Mouse (Mus musculus): ENCODE measurements around the gene Dgkd. TPM values are rescaled to one million over a fixed set of nuclear protein-coding genes. Genes with fewer than 3 reads are reported as not detected.
A peak's percentile ranks its signal among the peaks of the same experiment; 100 is the strongest.

Gene Dgkd
- polyA plus RNA-seq, 1 experiment from 2014 or later, result 8.7 TPM

GRCm38 (mm10) chr1:87902186-87902585, 49.1 kb downstream of the Dgkd start:
- H3K27ac ChIP-seq (replicated peaks), result no peak overlapping the region
- H3K9me3 ChIP-seq (ENCODE audit: control insufficient read depth, low read length), result no peaks in the 10 kb centered on the region
- TF ChIP-seq CTCF (IDR thresholded peaks at IDR 0.05; ENCODE audit: low read depth), result no peak
- TF ChIP-seq EP300 (optimal IDR thresholded peaks at IDR 0.05), result no peak
- no peak overlapping the region for H3K4me2 ChIP-seq (replicated peaks; ENCODE audit: low read depth)
- ATAC-seq (ENCODE audit: low FRiP score, low TSS enrichment), result no peak
- no peaks in the 10 kb centered on the region; the same call in 1 of the 2 replicates for H3K36me3 ChIP-seq (ENCODE audit: control insufficient read depth, insufficient read depth, low read length)
- no peaks in the 10 kb centered on the region for H3K27me3 ChIP-seq (ENCODE audit: control insufficient read depth, insufficient read depth, low read length)
- DNase-seq (ENCODE audit: low spot score), result no peak
- no peak overlapping the region for H3K9ac ChIP-seq (ENCODE audit: low read length)
- no peak overlapping the region for H3K4me3 ChIP-seq (ENCODE audit: low read depth, low read length)
- H3K4me1 ChIP-seq (replicated peaks; ENCODE audit: control insufficient read depth, insufficient read depth), result no peaks in the 10 kb centered on the region

DNA sequence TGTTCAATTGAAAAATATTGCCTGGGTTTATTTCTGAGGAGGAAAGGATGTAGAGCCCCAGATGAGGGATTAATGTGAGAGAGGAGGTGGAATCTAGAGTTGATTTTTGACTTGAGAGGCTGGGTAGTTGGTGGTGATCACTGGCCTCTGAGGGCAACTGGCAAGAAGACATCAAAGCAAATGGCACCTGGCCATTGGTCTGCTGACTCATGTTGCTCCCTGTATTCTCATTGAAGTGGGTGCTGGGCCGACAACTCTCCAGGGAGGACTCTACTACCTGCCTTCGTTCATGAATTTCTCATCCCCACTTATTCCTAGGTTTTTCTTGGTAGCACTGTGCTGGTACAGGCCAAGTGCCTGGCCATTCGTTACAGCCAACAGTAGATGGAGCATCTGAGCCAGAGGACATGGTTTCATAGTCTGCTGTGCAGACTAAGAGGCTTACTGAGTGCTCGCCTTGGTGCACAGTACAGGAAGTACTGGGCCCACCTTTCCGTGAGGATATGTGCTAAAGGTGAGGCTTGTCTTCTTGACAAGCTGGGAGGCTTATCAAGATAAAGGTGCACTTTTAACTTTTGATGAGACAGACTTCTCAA, 53.4 kb downstream of the Dgkd start:
- no peaks in the 10 kb centered on the region for H3K27me3 ChIP-seq (ENCODE audit: control insufficient read depth, insufficient read depth, low read length)
- H3K9me3 ChIP-seq (ENCODE audit: control insufficient read depth, low read length), result no peaks in the 10 kb centered on the region
- no peaks in the 10 kb centered on the region for H3K4me1 ChIP-seq (replicated peaks; ENCODE audit: control insufficient read depth, insufficient read depth)
- H3K27ac ChIP-seq (replicated peaks), result no peak overlapping the region
- WGBS, result 72% methylated on average over 5 of the region's 5 CpGs
- TF ChIP-seq CTCF (IDR thresholded peaks at IDR 0.05; ENCODE audit: low read depth), result peak; percentile 56
- no peak for TF ChIP-seq EP300 (optimal IDR thresholded peaks at IDR 0.05)
- H3K4me2 ChIP-seq (replicated peaks; ENCODE audit: low read depth), result no peak overlapping the region
- DNase-seq (ENCODE audit: low spot score) (no peak), ATAC-seq (ENCODE audit: low FRiP score, low TSS enrichment) (peak; percentile 84)
- H3K9ac ChIP-seq (ENCODE audit: low read length), result no peak overlapping the region
- H3K4me3 ChIP-seq (ENCODE audit: low read depth, low read length), result no peak overlapping the region
- H3K36me3 ChIP-seq (ENCODE audit: control insufficient read depth, insufficient read depth, low read length), result no peaks in the 10 kb centered on the region

- Histone ChIP-seq H3K4me2 (replicated peaks; ENCODE audit: low read depth) (no peak overlapping the region), H3K9me3 (ENCODE audit: control insufficient read depth, low read length) (no peaks in the 10 kb centered on the region), H3K4me1 (replicated peaks; ENCODE audit: control insufficient read depth, insufficient read depth) (0 out of 2 replicates have a peak, but pooled peaks cover 3% of the 10 kb centered on the region), H3K36me3 (ENCODE audit: control insufficient read depth, insufficient read depth, low read length) (no peaks in the 10 kb centered on the region), H3K9ac (ENCODE audit: low read length) (no peak overlapping the region), H3K4me3 (ENCODE audit: low read depth, low read length) (no peak overlapping the region), H3K27me3 (ENCODE audit: control insufficient read depth, insufficient read depth, low read length) (no peaks in the 10 kb centered on the region), H3K27ac (replicated peaks) (no peak overlapping the region)
- no peak for TF ChIP-seq CTCF (IDR thresholded peaks at IDR 0.05; ENCODE audit: low read depth)
- TF ChIP-seq EP300 (optimal IDR thresholded peaks at IDR 0.05), result no peak
- no peak for DNase-seq (ENCODE audit: low spot score)
- no peak for ATAC-seq (ENCODE audit: low FRiP score, low TSS enrichment)
- WGBS, result 87% methylated on average over 2 of the region's 2 CpGs
Measured at GRCm38 (mm10) chr1:87908006-87908405, 54.9 kb downstream of the Dgkd start.

DNA sequence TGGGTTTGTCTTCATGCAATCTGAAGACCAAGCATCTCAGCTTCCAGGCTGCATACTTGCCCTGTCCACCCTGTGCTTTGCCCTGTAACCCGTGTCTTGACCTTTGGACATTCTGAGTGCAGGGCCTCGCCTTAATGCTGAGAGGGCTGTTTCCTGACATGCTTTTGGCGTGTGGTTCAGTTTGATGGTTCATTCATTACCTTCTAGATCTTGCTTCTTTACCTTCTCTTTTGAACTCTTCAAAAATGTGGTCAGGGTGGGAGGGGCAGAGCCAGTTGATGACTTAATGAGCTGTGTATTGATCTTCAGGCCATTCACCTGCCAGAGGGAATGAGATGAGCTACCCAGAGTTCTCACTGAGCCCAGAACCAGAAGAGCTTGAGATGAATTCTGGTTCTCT, 55.6 kb downstream of the Dgkd start:
- Histone ChIP-seq H3K4me3 (ENCODE audit: low read depth, low read length) (no peak overlapping the region), H3K27ac (replicated peaks) (no peak overlapping the region), H3K4me1 (replicated peaks; ENCODE audit: control insufficient read depth, insufficient read depth) (0 out of 2 replicates have a peak, but pooled peaks cover 3% of the 10 kb centered on the region), H3K27me3 (ENCODE audit: control insufficient read depth, insufficient read depth, low read length) (no peaks in the 10 kb centered on the region), H3K9ac (ENCODE audit: low read length) (no peak overlapping the region), H3K9me3 (ENCODE audit: control insufficient read depth, low read length) (no peaks in the 10 kb centered on the region), H3K36me3 (ENCODE audit: control insufficient read depth, insufficient read depth, low read length) (no peaks in the 10 kb centered on the region), H3K4me2 (replicated peaks; ENCODE audit: low read depth) (no peak overlapping the region)
- TF ChIP-seq CTCF (IDR thresholded peaks at IDR 0.05; ENCODE audit: low read depth) (no peak), EP300 (optimal IDR thresholded peaks at IDR 0.05) (no peak)
- peak; percentile 28; the same call in 1 of the 2 replicates for ATAC-seq (ENCODE audit: low FRiP score, low TSS enrichment)
- no peak for DNase-seq (ENCODE audit: low spot score)
- WGBS, result 53% methylated on average over 3 of the region's 3 CpGs

DNA sequence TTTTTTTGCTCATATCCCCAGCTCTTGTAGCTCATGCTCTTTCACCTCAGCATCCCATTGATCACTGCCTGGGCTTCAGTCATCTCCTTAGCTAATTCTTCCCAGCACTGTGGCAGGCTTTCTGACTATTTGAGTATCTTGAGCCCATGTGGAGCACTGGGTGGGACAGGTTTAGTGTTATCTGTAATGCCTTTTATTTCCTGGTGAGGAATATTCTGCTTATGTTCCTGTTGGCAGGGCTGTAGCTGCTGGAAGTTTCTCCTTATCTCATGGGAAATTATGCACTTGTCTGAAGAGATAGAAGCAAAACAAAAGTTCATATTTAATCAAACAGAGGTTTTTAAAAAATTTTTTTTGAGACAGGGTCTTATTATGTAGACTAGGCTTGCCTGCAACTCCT, 56.5 kb downstream of the Dgkd start:
- DNase-seq (ENCODE audit: low spot score), result no peak
- ATAC-seq (ENCODE audit: low FRiP score, low TSS enrichment), result peak; percentile 55; the same call in 1 of the 2 replicates
- peak overlapping the region; percentile 42 for H3K27ac ChIP-seq (replicated peaks)
- H3K9me3 ChIP-seq (ENCODE audit: control insufficient read depth, low read length), result no peaks in the 10 kb centered on the region
- H3K9ac ChIP-seq (ENCODE audit: low read length), result no peak overlapping the region
- H3K4me3 ChIP-seq (ENCODE audit: low read depth, low read length), result no peak overlapping the region
- H3K4me2 ChIP-seq (replicated peaks; ENCODE audit: low read depth), result no peak overlapping the region
- TF ChIP-seq CTCF (IDR thresholded peaks at IDR 0.05; ENCODE audit: low read depth) (no peak), EP300 (optimal IDR thresholded peaks at IDR 0.05) (no peak)
- no peaks in the 10 kb centered on the region for H3K27me3 ChIP-seq (ENCODE audit: control insufficient read depth, insufficient read depth, low read length)
- H3K36me3 ChIP-seq (ENCODE audit: control insufficient read depth, insufficient read depth, low read length), result no peaks in the 10 kb centered on the region
- 0 out of 2 replicates have a peak, but pooled peaks cover 3% of the 10 kb centered on the region for H3K4me1 ChIP-seq (replicated peaks; ENCODE audit: control insufficient read depth, insufficient read depth)

DNA sequence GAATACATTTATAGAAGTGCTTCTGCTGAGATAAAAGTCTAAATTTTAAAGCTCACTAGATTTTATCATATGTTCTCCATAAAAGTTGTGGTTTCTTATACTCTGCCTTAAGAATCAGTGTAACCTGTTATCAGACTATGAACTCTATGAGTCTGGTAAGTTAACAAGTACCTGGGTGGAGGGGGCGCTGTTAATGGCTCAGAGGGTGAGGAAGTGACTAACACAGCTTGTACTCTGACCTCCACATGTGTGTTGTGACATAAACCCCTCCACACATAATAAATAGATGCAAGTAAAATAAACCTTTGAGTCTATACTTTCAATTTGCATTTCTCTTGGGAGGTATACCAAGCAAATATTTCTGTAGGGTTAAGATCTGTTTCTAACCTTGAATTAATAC, 57.3 kb downstream of the Dgkd start:
- H3K27ac ChIP-seq (replicated peaks), result no peak overlapping the region
- no peaks in the 10 kb centered on the region for H3K9me3 ChIP-seq (ENCODE audit: control insufficient read depth, low read length)
- H3K36me3 ChIP-seq (ENCODE audit: control insufficient read depth, insufficient read depth, low read length), result peaks cover 2% of the 10 kb centered on the region; the same call in 1 of the 2 replicates
- TF ChIP-seq CTCF (IDR thresholded peaks at IDR 0.05; ENCODE audit: low read depth) (no peak), EP300 (optimal IDR thresholded peaks at IDR 0.05) (no peak)
- DNase-seq (ENCODE audit: low spot score) (no peak), ATAC-seq (ENCODE audit: low FRiP score, low TSS enrichment) (0 out of 2 replicates have a peak, but pooled peaks have one; percentile 50)
- H3K4me1 ChIP-seq (replicated peaks; ENCODE audit: control insufficient read depth, insufficient read depth), result 0 out of 2 replicates have a peak, but pooled peaks cover 3% of the 10 kb centered on the region
- no peak overlapping the region for H3K4me3 ChIP-seq (ENCODE audit: low read depth, low read length)
- H3K27me3 ChIP-seq (ENCODE audit: control insufficient read depth, insufficient read depth, low read length), result no peaks in the 10 kb centered on the region
- H3K4me2 ChIP-seq (replicated peaks; ENCODE audit: low read depth), result no peak overlapping the region
- WGBS, result 61% methylated on average over 1 of the region's 1 CpGs
- no peak overlapping the region for H3K9ac ChIP-seq (ENCODE audit: low read length)
